Comparison of ENCODE assay signal across 9 mouse cellular contexts in genomic region chr2:35731671-35732449, GRCm38 (mm10).
DNase-seq lines count a peak whose midpoint lies in the region; ATAC-seq and TF ChIP-seq lines count a peak whose summit lies in the region.
"Had no signal": no experiment of that assay in that cellular context is flagged by ENCODE, and none has a peak within 500 bp of the region (broad histone marks: within the 10 kb centered on the region; RNA-seq: fewer than 3 reads in every experiment).

No protein-coding gene starts in this region.

- intact Hi-C loops in gastrocnemius, postnatal 36 days (cut with DNase I), result loop anchor here (5.0 kb wide), 1 partner anchor 185 kb away; no protein-coding TSS in a partner anchor

- H3K4me2 ChIP-seq in lung, embryonic 15.5 days, result no peak overlapping the region
- H3K4me2 ChIP-seq in hindbrain, embryonic 13.5 days, result no peak overlapping the region

- H3K36me3 ChIP-seq in lung, embryonic 15.5 days, result peaks cover 16% of the 10 kb centered on the region
- peaks cover 36% of the 10 kb centered on the region for H3K36me3 ChIP-seq in hindbrain, embryonic 13.5 days

- WGBS in lung, embryonic 15.5 days, result 45% methylated on average over 18 of the region's 18 CpGs
- WGBS in hindbrain, embryonic 13.5 days, result 57% methylated on average over 18 of the region's 18 CpGs

- H3K27ac ChIP-seq in lung, embryonic 15.5 days, result peak overlapping the region; percentile 43
- peak overlapping the region; percentile 17; the same call in 1 of the 2 replicates for H3K27ac ChIP-seq in bone marrow macrophage, adult 2 months (ENCODE audit: insufficient read depth, low read depth, low read length)
- H3K27ac ChIP-seq in hindbrain, embryonic 13.5 days, result peak overlapping the region; percentile 60
- H3K27ac ChIP-seq: heart, adult 2 months had no signal

- TF ChIP-seq POLR2A in bone marrow macrophage, adult 2 months (IDR thresholded peaks at IDR 0.05; ENCODE audit: borderline replicate concordance, low read depth, low read length), result no peak

- no peak overlapping the region for H3K9ac ChIP-seq in lung, embryonic 15.5 days
- H3K9ac ChIP-seq in hindbrain, embryonic 13.5 days, result no peak overlapping the region

- no peak overlapping the region for H3K4me3 ChIP-seq in lung, embryonic 15.5 days
- H3K4me3 ChIP-seq in bone marrow macrophage, adult 2 months (ENCODE audit: insufficient read depth, low read length), result peak overlapping the region; percentile 9; the same call in 1 of the 2 replicates
- H3K4me3 ChIP-seq in hindbrain, embryonic 13.5 days, result no peak overlapping the region
- H3K4me3 ChIP-seq: heart, adult 2 months had no signal

- peaks cover 36% of the 10 kb centered on the region for H3K4me1 ChIP-seq in lung, embryonic 15.5 days
- H3K4me1 ChIP-seq in bone marrow macrophage, adult 2 months (ENCODE audit: control insufficient read depth, insufficient read depth, low read length), result peaks cover 14% of the 10 kb centered on the region
- peaks cover 39% of the 10 kb centered on the region for H3K4me1 ChIP-seq in hindbrain, embryonic 13.5 days (replicated peaks)

- peaks cover 5% of the 10 kb centered on the region; the same call in 1 of the 2 replicates for H3K9me3 ChIP-seq in lung, embryonic 15.5 days
- H3K9me3 ChIP-seq in hindbrain, embryonic 13.5 days, result no peaks in the 10 kb centered on the region

- DNase-seq in lung, adult 18-20 months, result no peak
- no peak for DNase-seq in gastrocnemius, postnatal 36 days
- no peak for DNase-seq in right cerebral cortex, postnatal 25 days

- no peaks in the 10 kb centered on the region for H3K27me3 ChIP-seq in lung, embryonic 15.5 days
- no peaks in the 10 kb centered on the region for H3K27me3 ChIP-seq in hindbrain, embryonic 13.5 days

- no peak for ATAC-seq in lung, embryonic 15.5 days (ENCODE audit: borderline replicate concordance, extremely low read depth, low FRiP score, low TSS enrichment)
- ATAC-seq in hindbrain, embryonic 13.5 days (ENCODE audit: low FRiP score), result peak; percentile 58; the same call in 1 of the 2 replicates
- ATAC-seq in neutrophil, adult 5-6 weeks (ENCODE audit: extremely low read depth, insufficient number of reproducible peaks, low FRiP score, poor library complexity, severe bottlenecking), result peak; percentile 74
- ATAC-seq in erythroid progenitor cell, adult 5-6 weeks (replicated peaks; ENCODE audit: low FRiP score, poor library complexity, severe bottlenecking), result no peak

- TF ChIP-seq CTCF in bone marrow macrophage, adult 2 months (IDR thresholded peaks at IDR 0.05; ENCODE audit: low read depth, low read length), result no peak

Comparison
In these comparisons a context has a peak if more than half of its experiments do, and no peak if none do; other contexts are left out.
1. ATAC-seq: peak in hindbrain, embryonic 13.5 days (single experiment) and neutrophil, adult 5-6 weeks (single experiment); none in lung, embryonic 15.5 days (single experiment) and erythroid progenitor cell, adult 5-6 weeks (single experiment).
2. Peak in every context shown above with its lines, with median percentiles within 50 percentile points of each other: H3K27ac ChIP-seq.